Comparison of ENCODE assay signal across 17 mouse cellular contexts in the genomic region with DNA sequence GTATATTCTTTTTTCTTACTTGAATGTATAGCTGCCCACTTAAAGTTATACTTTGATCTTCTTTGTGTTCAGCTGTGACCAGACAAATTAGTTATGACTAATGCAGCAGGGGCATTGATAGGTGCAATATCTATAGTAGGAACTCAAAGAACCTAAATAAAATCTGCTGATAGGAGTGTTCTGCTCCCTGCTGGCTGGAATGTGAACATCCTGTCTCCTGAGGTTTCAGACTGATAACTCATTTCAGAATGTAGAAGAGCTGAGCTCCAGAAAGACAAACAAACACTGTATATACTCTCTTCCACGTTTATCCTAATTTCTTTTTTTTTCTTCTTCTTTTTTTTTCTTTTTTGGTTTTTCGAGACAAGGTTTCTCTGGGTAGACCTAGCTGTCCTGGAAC.
DNase-seq lines count a peak whose midpoint lies in the region; ATAC-seq and TF ChIP-seq lines count a peak whose summit lies in the region.
"Had no signal": no experiment of that assay in that cellular context is flagged by ENCODE, and none has a peak within 500 bp of the region (broad histone marks: within the 10 kb centered on the region; RNA-seq: fewer than 3 reads in every experiment).

No protein-coding gene starts in this region.

- POLR2A ChIA-PET in Patski (lab: Charles Lee): no interaction called here

- CTCF ChIA-PET in Patski (lab: Charles Lee): no interaction called here

- no peaks in the 10 kb centered on the region for H3K9me3 ChIP-seq in heart, postnatal 0 days (replicated peaks; ENCODE audit: control insufficient read depth, low read length)
- H3K9me3 ChIP-seq in lung, embryonic 14.5 days (ENCODE audit: low read depth, low read length): no peaks in the 10 kb centered on the region
- H3K9me3 ChIP-seq in stomach, postnatal 0 days (ENCODE audit: control insufficient read depth, low read length): no peaks in the 10 kb centered on the region
- H3K9me3 ChIP-seq: forebrain, embryonic 13.5 days; heart, embryonic 15.5 days; hindbrain, embryonic 10.5 days; liver, embryonic 15.5 days; megakaryocyte, embryonic 14.5 days had no signal

- no peak for DNase-seq in heart, postnatal 0 days (ENCODE audit: low spot score)
- no peak for DNase-seq in heart, postnatal 10 days
- no peak for DNase-seq in lung, embryonic 14.5 days
- DNase-seq in lung, postnatal 14 days: no peak
- DNase-seq in Patski (ENCODE audit: low read depth, low spot score): no peak
- DNase-seq in stomach, postnatal 0 days (ENCODE audit: low spot score): no peak
- DNase-seq in right cerebral cortex, postnatal 10 days (ENCODE audit: low spot score in 2 of 2): no peak
- DNase-seq: gastrocnemius, postnatal 25 days; heart, adult 2 months; thymus, adult 18-20 months had no signal

- no peak overlapping the region for H3K9ac ChIP-seq in heart, postnatal 0 days (replicated peaks; ENCODE audit: low read depth, low read length)
- no peak overlapping the region for H3K9ac ChIP-seq in lung, embryonic 14.5 days
- H3K9ac ChIP-seq in stomach, postnatal 0 days (ENCODE audit: low read length): no peak overlapping the region
- H3K9ac ChIP-seq: forebrain, embryonic 13.5 days; heart, embryonic 15.5 days; liver, embryonic 15.5 days had no signal

- H3K4me3 ChIP-seq in heart, postnatal 0 days (ENCODE audit: low read depth, low read length): no peak overlapping the region
- H3K4me3 ChIP-seq in lung, embryonic 14.5 days (ENCODE audit: low read depth, low read length): no peak overlapping the region
- no peak overlapping the region for H3K4me3 ChIP-seq in stomach, postnatal 0 days (ENCODE audit: low read depth, low read length)
- H3K4me3 ChIP-seq: forebrain, embryonic 13.5 days; heart, adult 2 months; heart, embryonic 15.5 days; hindbrain, embryonic 10.5 days; liver, embryonic 15.5 days; megakaryocyte, embryonic 14.5 days had no signal

- H3K27ac ChIP-seq in heart, postnatal 0 days (ENCODE audit: low read depth): no peak overlapping the region
- no peak overlapping the region for H3K27ac ChIP-seq in lung, embryonic 14.5 days (ENCODE audit: low read depth)
- no peak overlapping the region for H3K27ac ChIP-seq in stomach, postnatal 0 days (replicated peaks)
- H3K27ac ChIP-seq: forebrain, embryonic 13.5 days; heart, adult 2 months; heart, embryonic 15.5 days; hindbrain, embryonic 10.5 days; hindbrain, postnatal 0 days; liver, embryonic 15.5 days had no signal

- H3K4me2 ChIP-seq in heart, postnatal 0 days (ENCODE audit: low read depth, low read length): no peak overlapping the region
- H3K4me2 ChIP-seq in lung, embryonic 14.5 days: no peak overlapping the region
- H3K4me2 ChIP-seq in stomach, postnatal 0 days (replicated peaks; ENCODE audit: low read depth): no peak overlapping the region
- H3K4me2 ChIP-seq: forebrain, embryonic 13.5 days; heart, embryonic 15.5 days; liver, embryonic 15.5 days had no signal

- intact Hi-C loops in heart, postnatal 10 days (cut with DNase I): no loop called here

- H3K36me3 ChIP-seq in heart, postnatal 0 days (replicated peaks; ENCODE audit: control insufficient read depth, insufficient read depth, low read length): no peaks in the 10 kb centered on the region
- H3K36me3 ChIP-seq in lung, embryonic 14.5 days (ENCODE audit: insufficient read depth): no peaks in the 10 kb centered on the region
- H3K36me3 ChIP-seq in stomach, postnatal 0 days (ENCODE audit: control insufficient read depth, insufficient read depth, low read length): no peaks in the 10 kb centered on the region
- H3K36me3 ChIP-seq: heart, embryonic 15.5 days; hindbrain, embryonic 10.5 days; liver, embryonic 15.5 days had no signal

- WGBS in heart, postnatal 0 days: 72% methylated on average over 2 of the region's 2 CpGs
- WGBS in lung, embryonic 14.5 days: 54% methylated on average over 2 of the region's 2 CpGs
- WGBS in stomach, postnatal 0 days: 66% methylated on average over 2 of the region's 2 CpGs

- in situ Hi-C loops in Patski (cut with MboI; ENCODE audit: low pct_unique_long_range_greater_than_20kb): no loop called here

- no peaks in the 10 kb centered on the region for H3K4me1 ChIP-seq in heart, postnatal 0 days (ENCODE audit: control insufficient read depth, insufficient read depth)
- no peaks in the 10 kb centered on the region for H3K4me1 ChIP-seq in lung, embryonic 14.5 days (ENCODE audit: insufficient read depth)
- H3K4me1 ChIP-seq in stomach, postnatal 0 days (replicated peaks; ENCODE audit: control insufficient read depth, insufficient read depth): no peaks in the 10 kb centered on the region
- H3K4me1 ChIP-seq: forebrain, embryonic 13.5 days; heart, embryonic 15.5 days; hindbrain, embryonic 10.5 days; liver, embryonic 15.5 days; megakaryocyte, embryonic 14.5 days had no signal

- peak; percentile 17 for TF ChIP-seq CTCF in heart, postnatal 0 days (IDR thresholded peaks at IDR 0.05; ENCODE audit: low read depth)
- peak; percentile 28; the same call in 1 of the 2 replicates for TF ChIP-seq CTCF in lung, embryonic 14.5 days (IDR thresholded peaks at IDR 0.05; ENCODE audit: low read depth)
- peak; percentile 23 for TF ChIP-seq CTCF in Patski (IDR thresholded peaks at IDR 0.05)
- TF ChIP-seq CTCF in stomach, postnatal 0 days (IDR thresholded peaks at IDR 0.05; ENCODE audit: low read depth): peak; percentile 50

- no peaks in the 10 kb centered on the region for H3K27me3 ChIP-seq in heart, postnatal 0 days (ENCODE audit: control insufficient read depth, insufficient read depth, low read length)
- no peaks in the 10 kb centered on the region for H3K27me3 ChIP-seq in lung, embryonic 14.5 days (ENCODE audit: insufficient read depth, low read length)
- peaks cover 22% of the 10 kb centered on the region for H3K27me3 ChIP-seq in Patski
- no peaks in the 10 kb centered on the region for H3K27me3 ChIP-seq in stomach, postnatal 0 days (ENCODE audit: control insufficient read depth, insufficient read depth, low read length)
- H3K27me3 ChIP-seq: forebrain, embryonic 13.5 days; heart, embryonic 15.5 days; liver, embryonic 15.5 days; megakaryocyte, embryonic 14.5 days had no signal

- no peak for TF ChIP-seq EP300 in heart, postnatal 0 days (IDR thresholded peaks at IDR 0.05; ENCODE audit: low read depth)
- no peak for TF ChIP-seq EP300 in stomach, postnatal 0 days (optimal IDR thresholded peaks at IDR 0.05)

- no peak for ATAC-seq in heart, postnatal 0 days (ENCODE audit: insufficient read depth, low read depth)
- ATAC-seq in lung, embryonic 14.5 days (ENCODE audit: insufficient read depth): no peak
- ATAC-seq in Patski: no peak
- ATAC-seq in stomach, postnatal 0 days (ENCODE audit: low FRiP score, low TSS enrichment): no peak
- ATAC-seq: forebrain, embryonic 13.5 days; midbrain, embryonic 16.5 days had no signal
